Mouse (Mus musculus): ENCODE data around the gene Bicc1.

GRCm38 (mm10) chr10:71142568-71142967 is 16.9 kb downstream of the Bicc1 start:
- TF ChIP-seq CTCF (IDR thresholded peaks at IDR 0.05; ENCODE audit: low read depth, low read length) (no peak), POLR2AphosphoS5 (IDR thresholded peaks at IDR 0.05; ENCODE audit: insufficient replicate concordance, low read depth, low read length) (no peak)

All from G1E (cell line).